Mouse (Mus musculus) T-cell, adult 2 months (primary cell): ENCODE data around the gene Mtfr1l.

ENCODE experiments used
- DNase-seq: peaks from one replicate; pipeline ENCODE4 v3.0.0; 2022; ENCODE audit warnings: low spot score

Mtfr1l gene

GRCm38 (mm10) chr4:134557626-134558249 is 22.6 kb upstream of the Mtfr1l start:
- DNase-seq = no peak

DNA sequence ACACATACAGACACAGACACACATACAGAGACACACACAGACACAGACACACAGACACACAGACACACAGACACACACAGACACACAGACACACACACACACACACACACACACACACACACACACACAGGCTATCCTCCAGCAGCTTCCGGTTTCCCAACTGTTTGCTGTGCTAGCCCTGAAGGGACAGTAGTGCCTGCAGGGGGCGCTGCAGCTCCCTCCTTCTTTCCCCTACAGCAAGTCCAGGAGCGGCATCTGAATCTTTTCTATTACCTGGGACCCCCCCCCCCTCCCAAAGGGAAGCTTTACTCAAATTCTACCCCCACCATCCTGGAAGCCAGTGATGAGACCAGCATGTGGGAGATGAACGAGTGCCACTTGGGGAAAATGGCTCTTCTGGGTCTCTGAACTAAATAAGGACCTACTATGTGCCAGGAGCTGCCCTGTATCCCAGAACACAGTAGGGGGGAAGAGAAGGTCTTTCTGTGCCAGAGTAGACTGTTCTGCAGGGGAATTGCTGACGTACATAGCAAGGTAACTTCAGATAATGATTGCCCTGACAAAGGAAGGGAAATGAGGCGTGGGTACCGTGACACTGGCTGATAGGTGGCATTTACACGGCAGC is 20.9 kb upstream of the Mtfr1l start:
- DNase-seq = no peak

GRCm38 (mm10) chr4:134553631-134554030 is 18.4 kb upstream of the Mtfr1l start:
- DNase-seq = no peak

GRCm38 (mm10) chr4:134551494-134552316 is 16.5 kb upstream of the Mtfr1l start, which contains the start of gene Selenon:
Gene Selenon, minus strand, starts transcription at chr4:134552166.
- DNase-seq = no peak

DNA sequence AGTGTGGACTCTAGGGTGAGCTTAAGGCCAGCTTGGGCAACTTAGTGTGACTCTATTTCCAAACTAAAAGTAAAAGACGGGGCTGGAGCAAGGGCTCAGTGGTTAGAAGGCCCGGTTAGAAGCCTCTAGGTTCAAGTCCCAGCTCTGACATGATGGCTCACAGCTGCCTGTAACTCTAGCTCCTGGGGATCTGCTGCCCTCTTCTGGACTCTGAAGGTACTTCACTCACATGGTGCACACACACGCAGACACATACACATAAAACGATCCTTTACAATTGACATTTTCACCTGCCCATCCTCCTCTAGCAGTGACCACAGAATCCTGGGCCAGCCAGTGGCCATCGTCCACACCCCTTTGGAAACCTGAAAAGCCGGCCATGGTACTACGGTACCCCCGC is 14.7 kb upstream of the Mtfr1l start:
- DNase-seq = no peak

- no peak for DNase-seq
Measured at GRCm38 (mm10) chr4:134548169-134548938, 13.2 kb upstream of the Mtfr1l start.

- peak; percentile 28 for DNase-seq
Measured at GRCm38 (mm10) chr4:134546814-134547705, 11.9 kb upstream of the Mtfr1l start.

- peak; percentile 90 for DNase-seq
Measured at GRCm38 (mm10) chr4:134543261-134543660, 8.1 kb upstream of the Mtfr1l start.

DNA sequence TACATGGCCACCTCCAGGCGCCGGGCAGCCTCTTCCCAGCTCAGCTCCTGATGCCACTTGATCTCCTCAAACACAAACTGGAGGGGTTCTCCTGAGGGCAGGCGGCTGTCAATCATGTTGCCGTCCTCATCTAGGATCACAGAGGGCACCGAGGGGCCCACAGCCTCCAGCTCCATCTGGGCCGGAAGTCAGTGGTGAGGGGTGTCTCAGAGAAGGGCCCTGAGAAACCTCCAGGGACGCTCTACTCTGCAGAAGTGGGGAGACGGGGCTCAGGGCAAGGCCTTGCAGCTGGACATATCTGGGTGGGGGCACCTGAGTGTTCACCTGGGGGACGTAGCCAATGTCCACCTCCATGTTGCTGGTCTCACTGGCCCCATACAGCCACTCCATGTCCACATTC is 7.5 kb upstream of the Mtfr1l start:
- DNase-seq = no peak

DNA sequence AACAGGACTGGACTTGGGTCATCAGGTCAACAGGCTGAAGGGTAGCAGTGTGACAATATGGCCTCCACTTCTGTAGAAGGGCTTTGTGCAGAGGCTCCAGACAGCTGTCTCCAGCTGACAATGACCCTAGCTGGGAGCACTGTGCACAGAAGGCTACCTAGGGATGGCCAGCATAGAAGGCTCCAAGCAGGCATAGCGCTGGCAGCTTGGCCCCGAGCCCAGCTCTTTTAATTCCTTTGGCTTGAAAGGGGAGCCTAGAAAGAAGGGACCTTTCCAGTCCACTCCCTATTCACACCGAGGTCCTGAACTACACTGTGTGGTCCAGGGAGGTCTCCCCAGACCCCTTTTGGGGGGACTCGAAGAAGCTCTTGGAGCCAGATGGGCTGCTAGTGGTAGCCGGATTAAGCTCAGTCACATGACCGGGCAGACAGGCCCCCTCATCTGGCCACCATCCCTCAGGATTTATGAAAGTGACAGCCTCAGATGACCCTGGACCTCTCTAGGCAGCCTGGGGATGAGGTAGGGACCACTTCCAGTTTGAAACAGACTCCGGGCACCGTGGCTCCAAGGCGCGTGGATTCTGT is 3.9 kb upstream of the Mtfr1l start:
- DNase-seq = no peak

- no peak for DNase-seq
Measured at GRCm38 (mm10) chr4:134535787-134536151, 582 bp upstream of the Mtfr1l start.

DNA sequence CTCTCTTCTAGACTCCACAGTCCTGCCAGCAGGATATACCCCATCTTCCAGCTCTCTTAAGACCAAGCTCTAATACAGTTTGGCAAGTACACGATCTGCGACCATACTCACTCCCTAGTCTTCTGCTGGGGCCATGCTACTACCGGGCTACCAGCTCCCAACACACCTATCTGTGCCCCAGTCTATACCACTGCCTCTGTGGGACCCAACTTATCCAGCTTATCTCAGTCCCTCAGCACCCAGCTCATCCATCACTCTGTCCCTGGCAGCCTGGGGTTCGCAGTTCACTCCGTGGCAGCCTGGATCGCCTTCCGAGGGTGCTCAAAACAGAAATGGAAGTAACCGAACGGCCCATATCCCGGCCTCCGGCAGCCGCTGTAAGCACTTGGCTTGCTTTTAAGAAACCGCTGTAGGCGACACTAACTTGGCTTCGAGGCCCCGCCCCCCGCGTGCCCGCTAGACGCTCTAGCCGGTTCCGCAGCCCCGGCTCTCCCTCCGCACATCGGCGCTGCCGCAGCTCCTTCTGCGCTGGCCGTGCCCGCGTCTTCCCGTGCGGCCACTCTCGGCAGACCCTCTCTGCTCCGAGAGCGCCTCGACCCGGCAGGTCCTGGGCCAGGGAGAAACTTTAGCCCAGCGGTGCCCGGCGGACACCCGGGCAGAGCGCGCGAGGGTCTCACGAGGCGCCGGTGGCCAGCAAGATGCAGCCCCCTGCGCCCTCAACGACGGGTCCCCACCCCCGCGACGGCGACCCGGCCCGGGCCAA is 882 bp downstream of the Mtfr1l start:
- peak; percentile 79 for DNase-seq

DNA sequence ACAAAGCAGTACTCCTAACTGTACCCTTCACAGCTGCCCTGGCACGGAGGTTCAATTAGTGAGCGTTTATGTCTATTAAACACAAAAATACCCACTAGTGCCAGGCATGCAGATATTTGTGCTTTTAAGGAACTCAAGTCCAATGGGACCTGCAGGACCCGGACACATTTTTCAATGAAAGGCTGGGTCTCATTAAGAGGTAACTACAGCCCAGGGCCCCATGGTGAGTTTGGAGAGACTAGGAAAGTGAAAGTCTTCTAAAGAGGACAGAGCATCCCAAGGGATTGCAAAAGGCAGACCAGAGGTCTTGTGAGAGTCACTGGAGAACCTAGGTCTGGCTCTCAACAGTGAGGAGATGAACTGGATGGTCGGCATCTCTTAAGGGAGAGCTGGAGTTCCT is 1.8 kb downstream of the Mtfr1l start:
- DNase-seq = no peak

DNA sequence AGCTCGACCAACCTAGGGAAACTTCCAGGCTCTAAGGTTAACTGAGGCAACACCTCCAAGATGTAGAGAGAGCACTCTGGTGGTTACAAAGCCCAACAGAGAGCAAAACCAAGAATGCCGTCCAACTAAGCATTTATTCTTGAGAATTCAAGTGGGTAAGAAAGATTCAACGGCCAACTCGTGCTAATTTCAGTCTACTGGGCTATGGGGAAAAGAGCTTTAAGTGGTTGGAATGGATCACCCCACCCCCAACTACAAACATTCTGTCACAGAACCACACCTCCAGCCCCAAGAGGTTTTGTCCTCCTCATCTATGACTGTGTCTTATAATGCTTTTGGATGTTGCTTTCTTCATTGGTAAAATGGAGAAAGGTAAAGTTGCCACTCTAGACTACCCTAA is 2.3 kb downstream of the Mtfr1l start:
- no peak for DNase-seq

DNA sequence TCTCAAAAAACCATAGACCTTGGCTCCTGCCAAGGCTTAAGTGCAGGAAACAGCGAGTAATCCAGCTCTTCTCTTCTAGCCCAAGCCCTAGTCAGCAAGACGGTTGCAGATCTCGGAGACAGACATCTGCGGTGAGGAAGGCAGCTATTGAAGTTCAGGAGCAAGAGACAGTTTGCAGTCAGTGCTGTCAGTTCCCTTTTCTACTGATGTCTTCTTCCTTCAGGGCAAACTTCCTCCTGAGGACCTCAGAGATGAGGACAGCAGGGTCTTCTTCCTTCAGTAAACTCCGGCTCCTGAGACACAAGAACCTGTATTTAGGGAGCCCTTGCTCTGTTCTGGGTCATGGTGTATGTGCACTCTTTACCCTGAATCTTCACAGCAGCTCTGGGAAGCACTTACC is 9.0 kb downstream of the Mtfr1l start:
- DNase-seq = no peak

GRCm38 (mm10) chr4:134525806-134526205 is 9.4 kb downstream of the Mtfr1l start:
- DNase-seq = no peak

DNA sequence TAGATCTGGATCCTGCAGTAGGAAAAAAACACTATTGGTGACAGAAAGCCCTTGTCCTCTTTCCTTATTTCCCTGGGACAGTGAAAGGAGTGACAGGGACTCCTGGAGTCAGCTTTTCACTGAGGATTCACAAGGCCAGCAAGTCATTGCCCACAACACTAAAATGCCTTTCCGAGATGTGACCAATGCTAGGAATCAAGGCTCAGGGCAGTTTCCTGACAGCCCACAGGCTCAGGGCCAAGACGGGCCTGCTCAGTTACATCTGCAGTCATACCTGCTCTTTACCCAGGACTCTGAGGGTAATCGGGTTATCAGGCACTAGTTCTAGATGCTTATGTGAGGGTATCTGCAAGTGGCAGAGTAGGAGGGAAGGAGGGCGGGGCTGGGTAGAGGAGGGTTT is 11.7 kb downstream of the Mtfr1l start:
- DNase-seq = no peak

- no peak for DNase-seq
Measured at GRCm38 (mm10) chr4:134519281-134519680, 15.9 kb downstream of the Mtfr1l start.

DNA sequence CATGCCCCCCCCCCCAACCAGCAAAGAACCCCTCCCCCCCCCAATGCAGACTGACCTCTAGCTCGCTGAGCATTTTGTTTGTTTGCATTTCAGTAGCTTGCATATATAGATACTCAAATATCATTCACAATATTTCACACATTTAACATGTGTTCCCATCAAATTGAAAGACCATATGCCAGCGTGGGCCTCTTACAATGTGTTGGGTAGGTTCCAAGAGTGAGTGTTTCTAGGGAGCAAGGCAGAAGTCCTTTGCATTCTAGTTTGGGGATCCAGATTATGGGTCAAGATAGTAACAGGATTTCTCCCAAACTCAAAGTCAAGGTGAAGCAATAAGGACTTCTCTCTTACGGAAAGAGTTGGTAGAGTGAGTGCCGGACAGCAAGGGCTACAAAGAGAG is 16.6 kb downstream of the Mtfr1l start:
- no peak for DNase-seq

DNA sequence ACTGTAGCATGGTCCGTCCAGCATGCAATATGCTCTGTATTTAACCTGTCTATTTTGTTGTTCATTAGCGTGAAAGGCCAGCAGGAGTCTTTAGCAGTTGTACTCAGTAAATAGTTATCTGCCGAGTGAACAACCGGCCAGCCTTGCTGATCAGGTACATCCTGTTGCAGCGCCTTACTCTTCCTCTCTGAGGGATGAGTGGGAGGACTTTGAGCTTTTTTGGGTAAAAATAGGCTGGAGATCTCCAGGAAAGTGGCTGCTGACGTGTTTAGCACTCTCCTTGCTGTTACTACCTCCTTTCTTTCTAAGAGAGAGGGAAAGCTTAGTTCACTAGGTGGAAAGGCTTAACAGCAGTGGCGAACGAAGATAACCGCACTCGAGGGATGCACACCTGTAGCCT is 17.5 kb downstream of the Mtfr1l start:
- no peak for DNase-seq
